ENCODE assay signal across 45 mouse cellular contexts in the genomic region with DNA sequence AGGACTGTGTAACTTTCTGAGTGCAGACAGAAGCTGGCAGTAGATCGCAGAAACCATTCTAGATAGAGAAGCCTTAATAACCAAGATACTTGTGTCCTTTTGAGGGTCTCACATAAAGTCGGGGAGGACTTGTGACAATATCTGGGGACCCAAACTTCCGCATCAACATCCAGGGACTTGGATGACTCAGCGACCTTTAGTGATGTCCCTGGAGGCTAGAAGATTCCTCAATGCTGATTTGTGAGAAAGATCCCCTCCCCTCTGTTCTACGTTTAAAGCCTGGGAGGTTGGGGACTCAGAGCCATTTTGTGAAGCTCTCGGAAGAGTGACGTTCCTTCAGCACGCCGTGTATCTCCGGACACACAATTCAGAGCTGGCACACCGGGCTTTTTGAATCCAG. TPM values are rescaled to one million over a fixed set of nuclear protein-coding genes. Genes with fewer than 3 reads are reported as not detected.
"Had no signal": no experiment of that assay in that cellular context is flagged by ENCODE, and none has a peak within 500 bp of the region (broad histone marks: within the 10 kb centered on the region; RNA-seq: fewer than 3 reads in every experiment).

A gene (plus strand): TSS at position 301 of the 400 bp plus-strand sequence.

- H3K4me3 ChIP-seq: left cerebral cortex, adult 2 months; limb, embryonic 10.5 days; limb, embryonic 12.5 days; limb, embryonic 13.5 days; limb, embryonic 15.5 days; liver, embryonic 12.5 days; liver, embryonic 13.5 days; liver, embryonic 15.5 days; lung, embryonic 15.5 days; megakaryocyte, embryonic 14.5 days; midbrain, embryonic 10.5 days; midbrain, embryonic 12.5 days; midbrain, embryonic 13.5 days; midbrain, embryonic 15.5 days; myocyte had no signal

- H3K4me1 ChIP-seq: limb, embryonic 10.5 days; limb, embryonic 12.5 days; limb, embryonic 13.5 days; limb, embryonic 15.5 days; liver, embryonic 12.5 days; liver, embryonic 13.5 days; liver, embryonic 15.5 days; lung, embryonic 15.5 days; megakaryocyte, embryonic 14.5 days; midbrain, embryonic 10.5 days; midbrain, embryonic 12.5 days; midbrain, embryonic 13.5 days; midbrain, embryonic 15.5 days had no signal

- H3K36me3 ChIP-seq: limb, embryonic 10.5 days; limb, embryonic 12.5 days; limb, embryonic 13.5 days; limb, embryonic 15.5 days; liver, embryonic 12.5 days; liver, embryonic 13.5 days; liver, embryonic 15.5 days; lung, embryonic 15.5 days; midbrain, embryonic 10.5 days; midbrain, embryonic 12.5 days; midbrain, embryonic 13.5 days; midbrain, embryonic 15.5 days had no signal

- H3K9me3 ChIP-seq: limb, embryonic 10.5 days; limb, embryonic 12.5 days; limb, embryonic 13.5 days; limb, embryonic 15.5 days; liver, embryonic 12.5 days; liver, embryonic 13.5 days; liver, embryonic 15.5 days; lung, embryonic 15.5 days; megakaryocyte, embryonic 14.5 days; midbrain, embryonic 10.5 days; midbrain, embryonic 12.5 days; midbrain, embryonic 13.5 days; midbrain, embryonic 15.5 days had no signal

- H3K4me2 ChIP-seq: limb, embryonic 12.5 days; limb, embryonic 13.5 days; limb, embryonic 15.5 days; liver, embryonic 11.5 days; liver, embryonic 12.5 days; liver, embryonic 13.5 days; liver, embryonic 15.5 days; lung, embryonic 14.5 days; lung, embryonic 15.5 days; midbrain, embryonic 11.5 days; midbrain, embryonic 12.5 days; midbrain, embryonic 13.5 days; midbrain, embryonic 15.5 days had no signal

- H3K27ac ChIP-seq: left cerebral cortex, adult 2 months; limb, embryonic 10.5 days; limb, embryonic 12.5 days; limb, embryonic 13.5 days; limb, embryonic 15.5 days; liver, embryonic 12.5 days; liver, embryonic 13.5 days; liver, embryonic 14.5 days; liver, embryonic 15.5 days; lung, embryonic 15.5 days; macrophage; midbrain, embryonic 10.5 days; midbrain, embryonic 12.5 days; midbrain, embryonic 13.5 days; midbrain, embryonic 15.5 days had no signal

- ATAC-seq: liver, embryonic 12.5 days; liver, postnatal 0 days; lung, postnatal 0 days; midbrain, embryonic 13.5 days; midbrain, embryonic 15.5 days; midbrain, embryonic 16.5 days had no signal

- H3K27me3 ChIP-seq: limb, embryonic 12.5 days; limb, embryonic 13.5 days; limb, embryonic 15.5 days; liver, embryonic 12.5 days; liver, embryonic 13.5 days; liver, embryonic 15.5 days; lung, embryonic 15.5 days; megakaryocyte, embryonic 14.5 days; midbrain, embryonic 12.5 days; midbrain, embryonic 13.5 days; midbrain, embryonic 15.5 days had no signal

- DNase-seq: left cerebral cortex, postnatal 4 days; liver; liver, embryonic 13.5 days; liver, postnatal 0 days; lung, adult 18-20 months; lung, adult 2 months; lung, embryonic 14.5 days; lung, postnatal 10 days; lung, postnatal 14 days; lung, postnatal 36 days; lung, postnatal 4 days; midbrain, embryonic 14.5 days had no signal

- H3K9ac ChIP-seq: limb, embryonic 12.5 days; limb, embryonic 13.5 days; limb, embryonic 15.5 days; liver, embryonic 12.5 days; liver, embryonic 13.5 days; liver, embryonic 14.5 days; liver, embryonic 15.5 days; liver, postnatal 0 days; lung, embryonic 14.5 days; lung, embryonic 15.5 days; midbrain, embryonic 12.5 days; midbrain, embryonic 13.5 days; midbrain, embryonic 15.5 days had no signal

RNA-seq across cellular contexts. Expression of the gene that starts here (rescaled TPM):
- total RNA-seq: left cerebral cortex, adult 2 months; left cerebral cortex, adult 8-10 months; left cerebral cortex, postnatal 10 days; left cerebral cortex, postnatal 14 days; left cerebral cortex, postnatal 25 days; left cerebral cortex, postnatal 36 days; left cerebral cortex, postnatal 4 days; liver, adult 2 months; megakaryocyte progenitor cell, adult 5-6 weeks; megakaryocyte, adult 5-6 weeks; megakaryocyte-erythroid progenitor cell, adult 5-6 weeks; midbrain, postnatal 0 days; monocyte, adult 5-6 weeks had no signal
- polyA plus RNA-seq: liver, adult 2 months; liver, embryonic 12.5 days; liver, embryonic 13.5 days; liver, embryonic 14.5 days; liver, embryonic 15.5 days; liver, embryonic 16.5 days; liver, postnatal 0 days; lung, adult 2 months; lung, embryonic 14.5 days; lung, embryonic 15.5 days; lung, embryonic 16.5 days; lung, postnatal 0 days; macrophage; midbrain, embryonic 13.5 days; midbrain, embryonic 14.5 days; midbrain, embryonic 15.5 days; midbrain, embryonic 16.5 days; midbrain, postnatal 0 days had no signal
